Mouse (Mus musculus) CD8-positive naive resting alpha-beta T cell, adult 2 months (primary cell): ENCODE results near the gene Vps8.

ENCODE experiments used
- DNase-seq, 2 experiments: peaks; one replicate each; pipeline ENCODE4 v3.0.0; 2022; ENCODE audit warnings: low read depth in 2 of 2, low spot score in 2 of 2

Gene Vps8

GRCm38 (mm10) chr16:21620630-21621029 lies 197.7 kb downstream of the Vps8 start:
- no peak for DNase-seq

GRCm38 (mm10) chr16:21625784-21626634 lies 203.1 kb downstream of the Vps8 start:
- no peak for DNase-seq

- DNase-seq = no peak
Measured at GRCm38 (mm10) chr16:21627248-21627647, 204.3 kb downstream of the Vps8 start.

- no peak for DNase-seq
Measured at GRCm38 (mm10) chr16:21628061-21628591, 205.2 kb downstream of the Vps8 start.

- no peak for DNase-seq
Measured at GRCm38 (mm10) chr16:21630614-21631013, 207.7 kb downstream of the Vps8 start.

GRCm38 (mm10) chr16:21631815-21632222 lies 208.9 kb downstream of the Vps8 start:
- DNase-seq = no peak

- no peak for DNase-seq
Measured at GRCm38 (mm10) chr16:21634460-21634859, 211.5 kb downstream of the Vps8 start.

GRCm38 (mm10) chr16:21636156-21636853 lies 213.4 kb downstream of the Vps8 start:
- no peak for DNase-seq

GRCm38 (mm10) chr16:21637201-21637819 lies 214.4 kb downstream of the Vps8 start:
- no peak for DNase-seq

GRCm38 (mm10) chr16:21640766-21641499 lies 218.0 kb downstream of the Vps8 start:
- no peak for DNase-seq

- DNase-seq = no peak
Measured at GRCm38 (mm10) chr16:21641944-21642343, 219.0 kb downstream of the Vps8 start.

- DNase-seq = no peak
Measured at GRCm38 (mm10) chr16:21642906-21643305, 220.0 kb downstream of the Vps8 start.

- no peak for DNase-seq
Measured at GRCm38 (mm10) chr16:21643621-21644041, 220.7 kb downstream of the Vps8 start.

- DNase-seq = no peak
Measured at GRCm38 (mm10) chr16:21644066-21644561, 221.2 kb downstream of the Vps8 start.

GRCm38 (mm10) chr16:21644574-21644973 lies 221.7 kb downstream of the Vps8 start:
- DNase-seq = no peak

- no peak for DNase-seq
Measured at GRCm38 (mm10) chr16:21645915-21646314, 223.0 kb downstream of the Vps8 start.

- no peak for DNase-seq
Measured at GRCm38 (mm10) chr16:21646496-21646895, 223.6 kb downstream of the Vps8 start.

GRCm38 (mm10) chr16:21648800-21649199 lies 225.9 kb downstream of the Vps8 start:
- DNase-seq = no peak

GRCm38 (mm10) chr16:21650289-21650688 lies 227.4 kb downstream of the Vps8 start:
- DNase-seq = no peak

- DNase-seq = no peak
Measured at GRCm38 (mm10) chr16:21651161-21651560, 228.2 kb downstream of the Vps8 start.

- DNase-seq = no peak
Measured at GRCm38 (mm10) chr16:21653151-21653550, 230.2 kb downstream of the Vps8 start.
